Mouse (Mus musculus): ENCODE results near the gene Rnase1. TPM values are rescaled to one million over a fixed set of nuclear protein-coding genes. Genes with fewer than 3 reads are reported as not detected.
A peak's percentile ranks its signal among the peaks of the same experiment; 100 is the strongest.
"Not testable (repeated sequence)": the region's sequence is repeated elsewhere in the genome, so short reads cannot be mapped to it uniquely, and the experiment has no call there.

Gene Rnase1
- polyA plus RNA-seq, 1 experiment from 2014 or later: 0.18 TPM

- Histone ChIP-seq H3K4me2 (ENCODE audit: low read length) (no peak overlapping the region), H3K27ac (ENCODE audit: low read depth, low read length) (no peak overlapping the region), H3K27me3 (replicated peaks; ENCODE audit: control insufficient read depth, insufficient read depth, low read length) (no peaks in the 10 kb centered on the region), H3K9ac (ENCODE audit: low read length) (no peak overlapping the region), H3K9me3 (replicated peaks; ENCODE audit: control insufficient read depth, low read length) (no peaks in the 10 kb centered on the region), H3K4me1 (ENCODE audit: control insufficient read depth, insufficient read depth, low read length) (no peaks in the 10 kb centered on the region), H3K4me3 (ENCODE audit: low read depth, low read length) (no peak overlapping the region), H3K36me3 (ENCODE audit: control insufficient read depth, insufficient read depth, low read length) (no peaks in the 10 kb centered on the region)
- peak; percentile 75 for DNase-seq (ENCODE audit: low spot score)
- ATAC-seq: peak; percentile 63
- WGBS: 48% methylated on average over 3 of the region's 3 CpGs
Measured at GRCm38 (mm10) chr14:51103217-51103616, 43.4 kb downstream of the Rnase1 start.

- Histone ChIP-seq H3K4me1 (ENCODE audit: control insufficient read depth, insufficient read depth, low read length) (no peaks in the 10 kb centered on the region), H3K36me3 (ENCODE audit: control insufficient read depth, insufficient read depth, low read length) (no peaks in the 10 kb centered on the region), H3K4me3 (ENCODE audit: low read depth, low read length) (no peak overlapping the region), H3K27ac (ENCODE audit: low read depth, low read length) (no peak overlapping the region), H3K9me3 (replicated peaks; ENCODE audit: control insufficient read depth, low read length) (no peaks in the 10 kb centered on the region), H3K4me2 (ENCODE audit: low read length) (no peak overlapping the region), H3K27me3 (replicated peaks; ENCODE audit: control insufficient read depth, insufficient read depth, low read length) (no peaks in the 10 kb centered on the region), H3K9ac (ENCODE audit: low read length) (no peak overlapping the region)
- WGBS: 75% methylated on average over 9 of the region's 9 CpGs
- DNase-seq (ENCODE audit: low spot score) (no peak), ATAC-seq (no peak)
Measured at GRCm38 (mm10) chr14:51101284-51101683, 45.3 kb downstream of the Rnase1 start.

DNA sequence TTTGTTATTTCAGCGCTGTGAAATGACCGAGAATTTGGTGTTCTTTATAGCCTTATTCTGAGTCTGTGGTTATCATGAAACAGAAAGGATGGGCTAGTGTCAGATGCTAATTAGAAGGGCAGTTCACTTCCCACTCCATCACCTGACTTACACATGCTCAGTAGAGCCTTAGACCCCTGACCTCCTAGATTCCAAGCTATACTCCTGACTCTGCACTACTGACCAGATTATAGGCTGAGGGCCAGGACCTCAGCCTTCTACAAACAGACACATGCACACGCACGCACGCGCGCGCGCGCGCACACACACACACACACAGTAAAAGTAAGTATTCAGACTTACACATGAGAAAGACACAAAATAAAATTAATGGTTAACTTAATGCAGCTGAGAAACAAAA, 47.7 kb downstream of the Rnase1 start:
- Histone ChIP-seq H3K9ac (ENCODE audit: low read length) (no peak overlapping the region), H3K9me3 (replicated peaks; ENCODE audit: control insufficient read depth, low read length) (no peaks in the 10 kb centered on the region), H3K4me1 (ENCODE audit: control insufficient read depth, insufficient read depth, low read length) (no peaks in the 10 kb centered on the region), H3K4me3 (ENCODE audit: low read depth, low read length) (no peak overlapping the region), H3K36me3 (ENCODE audit: control insufficient read depth, insufficient read depth, low read length) (no peaks in the 10 kb centered on the region), H3K4me2 (ENCODE audit: low read length) (no peak overlapping the region), H3K27me3 (replicated peaks; ENCODE audit: control insufficient read depth, insufficient read depth, low read length) (no peaks in the 10 kb centered on the region), H3K27ac (ENCODE audit: low read depth, low read length) (no peak overlapping the region)
- ATAC-seq: no peak
- no peak for DNase-seq (ENCODE audit: low spot score)
- WGBS: 96% methylated on average over 11 of the region's 11 CpGs

DNA sequence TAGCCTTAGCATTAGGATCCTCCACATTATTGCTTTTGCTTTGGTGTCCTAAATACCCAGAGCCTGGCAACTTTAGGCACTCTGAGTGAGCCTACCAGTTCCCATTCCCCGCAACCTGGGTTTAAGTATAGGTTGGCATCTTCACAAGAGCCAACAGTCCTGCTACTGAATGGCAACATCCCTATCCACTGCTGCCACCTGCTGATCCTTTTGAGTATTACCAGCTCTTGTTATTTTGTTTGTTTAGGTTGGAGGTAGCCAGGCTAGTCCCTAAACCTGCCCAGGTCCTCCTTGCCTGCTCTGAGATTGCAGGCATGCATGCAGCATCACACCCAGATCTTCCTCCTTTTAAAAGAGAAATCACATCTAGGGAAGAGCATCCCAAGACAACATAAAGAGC, 48.3 kb downstream of the Rnase1 start:
- H3K27ac ChIP-seq (ENCODE audit: low read depth, low read length); H3K9me3 ChIP-seq (replicated peaks; ENCODE audit: control insufficient read depth, low read length); H3K4me3 ChIP-seq (ENCODE audit: low read depth, low read length); H3K36me3 ChIP-seq (ENCODE audit: control insufficient read depth, insufficient read depth, low read length); H3K9ac ChIP-seq (ENCODE audit: low read length); H3K4me1 ChIP-seq (ENCODE audit: control insufficient read depth, insufficient read depth, low read length); H3K4me2 ChIP-seq (ENCODE audit: low read length); H3K27me3 ChIP-seq (replicated peaks; ENCODE audit: control insufficient read depth, insufficient read depth, low read length): not testable (repeated sequence)
- WGBS: 21% methylated on average over 1 of the region's 1 CpGs
- ATAC-seq: peak; percentile 65; the same call in 1 of the 2 replicates
- peak; percentile 61 for DNase-seq (ENCODE audit: low spot score)

GRCm38 (mm10) chr14:51095736-51096524, 50.7 kb downstream of the Rnase1 start:
- 79% methylated on average over 9 of the region's 9 CpGs for WGBS
- H3K36me3 ChIP-seq (ENCODE audit: control insufficient read depth, insufficient read depth, low read length): no peaks in the 10 kb centered on the region
- no peaks in the 10 kb centered on the region for H3K9me3 ChIP-seq (replicated peaks; ENCODE audit: control insufficient read depth, low read length)
- H3K27ac ChIP-seq (ENCODE audit: low read depth, low read length): no peak overlapping the region
- ATAC-seq (no peak), DNase-seq (ENCODE audit: low spot score) (no peak)
- no peaks in the 10 kb centered on the region for H3K27me3 ChIP-seq (replicated peaks; ENCODE audit: control insufficient read depth, insufficient read depth, low read length)
- no peak overlapping the region for H3K9ac ChIP-seq (ENCODE audit: low read length)
- H3K4me3 ChIP-seq (ENCODE audit: low read depth, low read length): no peak overlapping the region
- H3K4me2 ChIP-seq (ENCODE audit: low read length): no peak overlapping the region
- no peaks in the 10 kb centered on the region for H3K4me1 ChIP-seq (ENCODE audit: control insufficient read depth, insufficient read depth, low read length)

Other genes starting within 250 kb of the Rnase1 start
- gene Klhl33, start 249.3 kb downstream of the Rnase1 start, polyA plus RNA-seq (2014; fragmentation: Nextera tagmentation; extraction: Ambion mirVana): 0.25 and 0.36 TPM in 2 replicates
- 160 and 180 TPM in 2 replicates for gene Osgep, start 221.9 kb downstream of the Rnase1 start, polyA plus RNA-seq (2014; fragmentation: Nextera tagmentation; extraction: Ambion mirVana)
- gene Apex1, start 221.8 kb downstream of the Rnase1 start, polyA plus RNA-seq (2014; fragmentation: Nextera tagmentation; extraction: Ambion mirVana): 322 and 355 TPM in 2 replicates
- gene Pip4p1, start 215.9 kb downstream of the Rnase1 start, polyA plus RNA-seq (2014; fragmentation: Nextera tagmentation; extraction: Ambion mirVana): 81.4 and 86.0 TPM in 2 replicates
- 20.5 and 28.2 TPM in 2 replicates for gene Pnp, start 215.7 kb downstream of the Rnase1 start, polyA plus RNA-seq (2014; fragmentation: Nextera tagmentation; extraction: Ambion mirVana)
- 2.5 TPM in 1 of 2 replicates, not detected in the other for gene Gm49342, start 202.3 kb downstream of the Rnase1 start, polyA plus RNA-seq (2014; fragmentation: Nextera tagmentation; extraction: Ambion mirVana)
- gene Pnp2, start 190.8 kb downstream of the Rnase1 start, polyA plus RNA-seq (2014; fragmentation: Nextera tagmentation; extraction: Ambion mirVana): 0.46 and 0.69 TPM in 2 replicates
- gene Rnase10, start 139.0 kb downstream of the Rnase1 start, polyA plus RNA-seq (2014; fragmentation: Nextera tagmentation; extraction: Ambion mirVana): not detected in 2 replicates
- not detected in 2 replicates for gene Rnase9, start 104.9 kb downstream of the Rnase1 start, polyA plus RNA-seq (2014; fragmentation: Nextera tagmentation; extraction: Ambion mirVana)
- gene Rnase11, start 96.6 kb downstream of the Rnase1 start, polyA plus RNA-seq (2014; fragmentation: Nextera tagmentation; extraction: Ambion mirVana): not detected in 2 replicates
- not detected in 2 replicates for gene Rnase12, start 89.1 kb downstream of the Rnase1 start, polyA plus RNA-seq (2014; fragmentation: Nextera tagmentation; extraction: Ambion mirVana)
- not detected in 2 replicates for gene Olfr750, start 72.3 kb downstream of the Rnase1 start, polyA plus RNA-seq (2014; fragmentation: Nextera tagmentation; extraction: Ambion mirVana)
- 11.5 and 14.2 TPM in 2 replicates for gene Rnase4, start 55.7 kb downstream of the Rnase1 start, polyA plus RNA-seq (2014; fragmentation: Nextera tagmentation; extraction: Ambion mirVana)
- gene Ang, start 55.6 kb downstream of the Rnase1 start, polyA plus RNA-seq (2014; fragmentation: Nextera tagmentation; extraction: Ambion mirVana): 2.2 and 2.8 TPM in 2 replicates
- not detected in 2 replicates for gene Eddm3b, start 32.4 kb downstream of the Rnase1 start, polyA plus RNA-seq (2014; fragmentation: Nextera tagmentation; extraction: Ambion mirVana)
- 0.33 and 1.3 TPM in 2 replicates for gene Rnase6, start 22.9 kb downstream of the Rnase1 start, polyA plus RNA-seq (2014; fragmentation: Nextera tagmentation; extraction: Ambion mirVana)
- not detected in 2 replicates for gene Rnase2b, start 15.5 kb upstream of the Rnase1 start, polyA plus RNA-seq (2014; fragmentation: Nextera tagmentation; extraction: Ambion mirVana)
- gene Ang2, start 52.4 kb upstream of the Rnase1 start, polyA plus RNA-seq (2014; fragmentation: Nextera tagmentation; extraction: Ambion mirVana): not detected in 2 replicates
- gene Ear14, start 56.6 kb upstream of the Rnase1 start, polyA plus RNA-seq (2014; fragmentation: Nextera tagmentation; extraction: Ambion mirVana): not detected in 2 replicates
- not detected in 2 replicates for gene Rnase2a, start 109.3 kb upstream of the Rnase1 start, polyA plus RNA-seq (2014; fragmentation: Nextera tagmentation; extraction: Ambion mirVana)
- not detected in 2 replicates for gene Gm7247, start 215.0 kb upstream of the Rnase1 start, polyA plus RNA-seq (2014; fragmentation: Nextera tagmentation; extraction: Ambion mirVana)

Measured in forebrain, embryonic 14.5 days (tissue).